Mouse (Mus musculus) cerebellum, adult 18-20 months (tissue): ENCODE measurements around the gene Pnma5.
"Not testable (repeated sequence)": the region's sequence is repeated elsewhere in the genome, so short reads cannot be mapped to it uniquely, and the experiment has no call there.

Experiments
- DNase-seq, 2 experiments: peaks; one replicate each; pipeline ENCODE4 v3.0.0; 2021

The Pnma5 gene

DNA sequence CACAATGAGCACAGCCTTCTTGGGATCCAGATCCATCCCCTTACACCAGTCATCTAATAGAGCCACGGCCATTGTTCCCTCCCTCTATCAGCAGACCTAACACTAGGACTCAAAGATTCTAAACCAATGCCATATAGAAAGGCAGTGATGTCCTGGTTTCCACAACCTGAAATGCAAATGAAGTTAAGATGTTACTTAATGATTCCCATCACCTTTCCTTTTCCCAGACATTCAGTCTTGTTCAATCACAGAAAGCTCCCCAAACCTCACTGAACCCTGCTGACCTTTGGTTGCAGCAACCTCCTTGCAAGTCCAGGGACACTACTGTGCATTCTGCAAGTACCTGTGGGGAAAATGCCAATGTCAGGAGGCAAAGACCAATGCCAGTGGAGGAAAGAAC lies at the start of gene Pnma5:
TSS of gene Pnma5 (minus strand) at position 101 of the 400 bp plus-strand sequence.
- no peak for DNase-seq

DNA sequence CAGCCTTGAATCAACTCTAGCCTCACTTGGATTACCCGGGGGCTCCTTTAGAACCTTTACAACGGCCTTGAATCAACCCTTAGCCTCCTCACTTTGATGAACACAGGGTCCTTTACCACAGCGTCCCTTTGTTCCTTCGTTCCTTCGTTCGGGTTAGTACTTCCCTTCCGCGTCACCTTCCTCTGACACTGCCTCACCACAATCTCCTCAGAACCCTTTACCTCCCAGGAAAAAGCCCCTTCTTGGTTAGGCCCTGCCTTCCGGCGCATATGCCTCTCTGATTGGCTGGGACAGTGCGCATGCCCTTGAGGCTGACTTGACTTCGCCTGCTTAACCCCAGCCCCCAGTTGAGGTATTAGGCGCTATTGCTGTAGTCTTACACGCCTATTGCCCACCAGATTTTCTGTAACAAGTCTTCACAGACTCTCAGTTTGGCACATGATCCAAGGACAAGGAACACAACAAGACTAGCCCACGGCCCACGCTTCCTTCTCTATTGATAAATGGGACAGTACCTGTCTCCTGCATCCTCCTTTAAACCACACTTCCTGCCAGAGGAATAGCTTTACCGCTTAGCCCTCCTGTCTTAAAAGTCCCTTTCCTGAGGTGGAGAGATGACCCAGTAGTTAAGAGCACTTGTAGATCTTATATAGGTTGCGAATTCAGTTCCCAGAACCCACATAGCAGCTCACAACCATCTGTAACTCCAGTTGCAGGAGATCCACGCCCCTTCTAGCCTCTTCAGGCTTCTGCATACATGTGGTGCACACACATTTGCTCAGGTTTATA lies 45.6 kb upstream of the Pnma5 start, which contains the start of gene Xlr4a:
TSS of gene Xlr4a (minus strand) at position 212 of the 789 bp plus-strand sequence.
- not testable (repeated sequence) for DNase-seq

DNA sequence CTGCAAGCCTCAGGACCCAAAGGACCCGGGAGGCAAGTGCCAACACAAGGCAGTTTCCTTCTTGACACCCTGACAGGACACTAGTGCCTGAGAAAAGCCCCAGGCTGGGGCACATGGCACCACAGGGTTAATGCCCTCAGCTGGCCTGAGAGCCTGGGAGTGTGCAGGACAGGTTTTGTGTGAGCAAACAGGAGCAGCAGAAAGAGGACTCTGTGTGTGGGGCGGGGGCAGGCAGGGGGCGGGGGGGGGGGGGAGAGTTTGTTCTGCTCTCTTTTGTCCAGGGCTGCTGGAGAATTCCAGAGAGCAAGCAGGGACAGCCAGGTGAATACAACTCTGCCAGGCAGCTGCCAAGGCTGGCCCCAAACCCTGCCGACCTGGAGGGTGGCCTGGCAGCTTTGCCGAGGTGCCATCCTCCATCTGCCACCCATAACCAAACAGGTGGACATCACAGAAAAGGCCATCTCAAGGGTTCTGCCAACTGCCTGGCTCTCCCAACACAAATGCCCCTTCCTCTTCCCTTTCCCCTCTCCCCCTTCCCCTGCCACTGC lies 29.9 kb upstream of the Pnma5 start:
- peak; percentile 24 to 27 for DNase-seq

DNA sequence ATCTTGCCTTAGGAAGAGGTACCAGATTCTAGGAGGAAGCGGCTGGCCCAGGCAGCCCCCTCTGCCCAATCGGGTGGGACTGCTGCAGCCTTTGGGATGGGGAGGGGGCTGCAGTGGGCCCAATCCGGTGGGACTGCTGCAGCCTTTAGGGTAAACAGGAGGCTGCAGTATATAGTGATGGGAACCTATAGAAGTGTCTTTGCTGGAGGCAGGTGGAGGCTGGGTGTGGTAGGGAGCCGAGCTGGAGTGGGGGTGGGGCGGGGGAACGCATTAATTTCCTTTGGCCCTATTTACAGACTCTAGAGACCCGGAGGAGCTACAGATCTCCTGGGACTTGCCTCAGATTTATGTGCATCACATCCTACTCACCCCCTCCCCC lies 27.5 kb upstream of the Pnma5 start, which contains the start of gene Pnma3:
TSS of gene Pnma3 (plus strand) at position 373 of the 379 bp plus-strand sequence.
- peak; percentile 9 to 18 for DNase-seq

DNA sequence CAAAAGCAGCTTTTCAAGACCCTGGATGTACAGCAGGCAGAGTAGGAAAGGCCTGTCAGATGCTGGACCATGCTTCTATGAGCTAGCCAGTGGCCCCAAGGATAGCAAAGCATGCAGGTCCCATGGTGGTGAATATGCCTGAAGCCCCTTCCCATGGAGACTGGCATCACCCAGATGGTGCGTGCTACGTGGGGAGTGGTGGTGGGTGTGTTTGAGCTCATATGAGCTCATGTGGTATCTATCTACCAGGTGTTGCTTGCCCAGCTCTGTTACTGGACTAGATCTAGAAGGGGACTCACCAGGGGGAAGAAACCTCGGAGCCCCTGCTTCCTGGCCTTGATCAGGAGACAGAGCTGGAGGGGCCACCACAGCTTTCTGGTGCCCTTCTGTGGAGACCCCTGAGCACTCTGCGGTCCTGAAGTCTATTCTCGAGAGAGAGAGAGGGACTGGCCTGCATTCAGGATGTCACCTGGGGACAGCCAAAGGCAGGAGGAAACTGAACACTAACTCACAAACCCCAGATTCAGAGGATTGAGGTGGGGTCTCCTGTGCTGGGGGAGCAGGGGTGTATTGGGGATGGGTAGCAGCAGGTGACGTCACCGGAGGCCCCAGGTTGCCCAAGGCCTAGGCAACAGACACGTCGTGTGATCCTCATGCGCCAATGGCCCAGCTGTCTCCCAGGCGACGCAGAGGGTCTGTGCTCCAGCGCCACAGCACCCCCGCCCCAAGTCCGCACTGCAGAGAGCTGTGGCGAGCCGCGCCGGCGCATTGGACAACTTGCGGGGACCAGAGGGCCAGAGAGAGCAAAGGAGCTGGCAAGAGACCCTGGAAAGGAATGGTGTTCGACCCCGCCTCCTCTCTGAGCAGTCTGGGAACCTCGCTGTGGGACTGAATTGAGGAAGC lies 26.9 kb upstream of the Pnma5 start:
- peak; percentile 19 to 44 for DNase-seq

DNA sequence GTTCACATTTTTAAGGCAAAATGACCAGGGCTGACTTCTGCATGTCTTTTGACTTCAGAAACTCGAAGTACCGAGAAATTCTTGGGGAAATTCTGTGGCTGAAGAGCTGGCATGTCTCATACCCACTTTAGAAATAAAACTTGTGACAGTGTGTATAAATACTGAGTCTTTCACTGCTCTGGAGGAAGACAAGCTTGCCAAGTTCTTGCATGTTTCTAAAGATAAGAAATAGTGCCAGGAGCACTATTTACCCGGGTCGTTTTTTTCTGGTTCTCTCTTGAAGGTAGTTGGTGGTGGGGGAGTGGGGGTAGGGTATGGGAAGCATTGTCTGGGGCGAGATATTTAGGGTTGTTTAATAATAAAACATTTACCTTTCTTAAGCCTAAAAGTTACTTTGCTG lies 25.4 kb upstream of the Pnma5 start:
- no peak for DNase-seq

DNA sequence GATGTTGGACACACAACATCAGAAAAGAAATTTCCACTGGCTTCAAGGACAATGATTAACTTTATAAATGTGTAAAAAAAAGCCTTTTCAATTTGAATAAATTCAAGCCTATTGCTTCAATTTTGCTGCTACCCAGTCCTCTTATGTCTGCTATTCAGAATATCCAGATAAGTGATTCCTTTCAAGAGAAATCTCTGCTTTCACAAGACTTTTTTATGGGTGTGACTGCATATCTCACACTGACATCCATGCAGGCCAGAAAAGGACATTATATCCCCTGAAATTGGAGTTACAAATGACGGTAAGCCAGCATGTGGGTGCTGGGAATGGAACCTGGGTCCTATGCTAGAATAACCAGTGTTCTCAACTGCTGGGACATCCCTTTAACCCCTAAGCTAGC lies 24.6 kb upstream of the Pnma5 start:
- DNase-seq = no peak

DNA sequence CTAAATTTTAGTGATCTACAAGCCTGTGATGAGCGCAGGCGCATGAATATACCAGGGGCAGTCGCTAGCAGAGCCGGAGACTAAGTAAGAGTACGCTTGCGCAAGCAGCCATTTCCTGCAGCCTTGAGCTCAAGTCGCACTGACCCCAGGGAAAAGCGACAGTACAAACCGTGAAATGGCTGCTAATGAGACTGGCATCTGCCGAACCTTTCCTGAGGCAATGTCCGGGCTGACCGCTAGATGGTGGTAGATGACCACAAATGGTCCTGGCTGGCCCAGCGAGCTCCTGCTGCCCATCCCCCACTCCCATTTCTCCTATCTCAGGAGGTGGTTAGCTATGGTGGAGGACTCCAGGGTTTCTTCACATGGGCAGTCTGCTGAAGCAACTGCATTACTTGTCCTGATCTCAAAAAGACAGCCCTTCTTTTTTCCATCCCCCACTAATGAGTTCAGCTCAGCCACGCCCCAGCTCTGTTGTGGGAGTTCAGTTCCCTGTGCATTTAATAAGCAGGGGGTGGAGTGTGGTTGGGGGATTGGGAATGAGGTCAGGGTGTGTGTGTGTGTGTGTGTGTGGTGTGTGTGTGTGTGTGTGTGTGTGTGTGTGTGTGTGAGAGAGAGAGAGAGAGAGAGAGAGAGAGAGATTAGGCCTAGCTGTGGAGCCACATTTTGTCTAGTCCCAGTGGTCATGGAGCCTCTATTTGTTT lies 17.1 kb upstream of the Pnma5 start:
- peak; percentile 89 to 94 for DNase-seq

DNA sequence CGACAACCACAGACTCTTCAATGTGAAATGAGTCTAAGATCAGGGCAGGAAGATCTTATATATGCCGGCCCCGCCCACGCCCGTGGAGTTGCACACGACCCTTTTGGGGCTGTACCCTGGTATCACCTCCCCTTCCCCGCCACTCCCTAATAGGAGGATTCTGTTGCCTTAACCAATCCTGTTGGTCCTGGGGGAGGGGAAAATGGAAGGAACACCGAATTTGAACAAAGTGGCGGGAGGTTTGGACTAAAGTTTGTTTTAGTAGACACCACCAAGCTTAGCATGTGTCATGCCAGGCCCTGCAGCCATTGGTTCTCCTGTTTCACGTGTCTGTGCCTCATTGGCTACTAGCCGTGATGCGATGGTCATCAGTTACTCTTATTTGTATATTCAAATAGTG lies 2.8 kb upstream of the Pnma5 start:
- no peak for DNase-seq

DNA sequence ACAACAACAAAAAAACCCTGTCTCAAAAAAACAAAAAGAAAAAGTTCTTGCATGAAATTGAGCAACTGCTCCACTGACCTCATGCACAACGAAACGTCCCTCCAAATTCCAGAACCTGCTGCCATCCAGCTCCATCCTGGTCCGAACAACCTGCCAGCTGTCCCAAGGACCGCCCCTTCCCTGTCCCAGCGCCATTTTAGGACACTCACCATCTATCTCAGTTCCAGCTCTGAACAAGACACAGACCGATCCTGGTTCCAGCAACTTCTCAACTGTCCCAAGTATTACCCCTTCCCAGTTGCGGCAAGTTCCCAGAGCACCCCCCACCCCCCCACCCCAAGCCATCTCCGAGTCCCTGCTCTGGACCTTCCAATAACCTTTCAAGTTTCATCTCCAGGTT lies 1.9 kb upstream of the Pnma5 start:
- no peak for DNase-seq

DNA sequence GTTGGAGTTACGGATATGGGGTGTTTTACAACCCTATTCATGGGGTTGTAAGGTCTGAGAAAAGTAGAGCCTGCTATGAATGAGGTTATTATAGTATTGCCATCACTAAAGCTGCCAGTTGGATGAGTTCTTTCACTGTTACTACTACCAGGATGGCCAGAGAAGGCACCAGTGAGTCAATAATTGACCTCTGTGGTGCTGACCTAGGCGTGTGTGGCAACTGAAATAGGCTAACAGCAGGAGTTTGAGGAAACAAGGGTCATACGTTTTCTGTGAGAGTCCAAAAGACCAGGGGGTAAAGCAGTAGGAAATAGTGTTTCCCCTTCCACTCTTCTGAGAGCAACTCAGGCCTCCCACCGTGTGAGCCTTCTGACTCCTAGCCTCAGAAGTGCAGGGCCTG lies 24.1 kb downstream of the Pnma5 start:
- no peak for DNase-seq

DNA sequence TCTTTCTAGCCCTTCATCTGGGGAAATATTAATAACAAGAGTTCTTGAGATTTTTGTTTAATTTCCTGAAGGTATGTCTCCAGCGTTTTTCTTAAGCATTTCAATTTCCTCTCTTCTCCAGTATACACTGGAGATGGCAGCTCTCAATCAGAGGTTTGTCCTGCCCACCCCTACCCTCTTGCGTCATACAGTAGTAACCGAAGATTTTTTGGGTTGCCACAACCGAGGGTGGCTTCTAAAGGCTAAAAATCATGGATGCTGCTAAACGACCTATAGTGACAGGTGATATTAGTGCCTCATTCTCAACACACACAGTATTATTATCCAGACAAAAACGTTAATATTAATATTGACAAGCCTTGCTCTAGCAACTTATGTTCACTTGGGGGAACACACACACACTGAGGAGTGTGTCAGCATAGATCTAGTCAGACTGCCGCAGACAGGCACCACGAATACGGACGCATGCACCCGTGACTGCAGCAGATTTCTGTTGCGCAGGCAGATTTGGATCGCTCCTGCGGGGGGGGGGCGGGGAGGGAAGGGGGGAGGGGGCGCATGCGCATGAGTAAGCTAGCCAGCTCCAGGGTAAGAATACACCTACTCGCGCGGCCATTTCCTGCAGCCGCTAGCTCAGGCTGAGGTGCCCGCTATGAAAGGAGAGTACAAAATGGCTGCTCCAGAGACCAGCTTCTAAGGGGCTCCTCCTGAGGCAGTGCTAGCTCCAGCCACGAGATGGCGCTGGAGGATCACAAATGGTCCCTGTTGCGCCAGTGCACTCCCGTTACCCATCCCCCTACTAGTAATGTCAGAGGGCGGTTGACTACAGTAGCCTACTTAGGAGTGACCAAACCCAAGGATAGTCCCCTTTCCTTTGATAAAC lies 29.1 kb downstream of the Pnma5 start:
- DNase-seq = peak; percentile 92

DNA sequence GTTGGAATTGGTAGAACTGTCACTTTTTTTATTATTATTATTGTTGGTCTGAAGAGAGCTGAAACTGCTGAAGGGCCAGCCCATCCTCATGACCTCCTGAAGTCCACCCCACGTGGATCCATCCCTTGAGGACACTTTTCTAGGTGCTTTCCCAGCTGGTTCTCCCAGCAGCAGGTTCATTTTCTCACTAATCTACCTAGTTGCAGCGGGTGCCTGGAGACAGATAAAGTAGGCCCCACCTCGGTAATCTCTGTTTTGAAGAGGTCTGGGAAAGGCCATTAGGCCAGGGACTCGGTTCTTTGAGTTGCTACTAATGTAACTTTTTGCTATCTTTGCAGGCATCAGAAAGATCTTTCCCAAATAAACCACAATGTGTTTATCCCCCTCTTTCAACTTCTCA lies 31.2 kb downstream of the Pnma5 start:
- DNase-seq = no peak

DNA sequence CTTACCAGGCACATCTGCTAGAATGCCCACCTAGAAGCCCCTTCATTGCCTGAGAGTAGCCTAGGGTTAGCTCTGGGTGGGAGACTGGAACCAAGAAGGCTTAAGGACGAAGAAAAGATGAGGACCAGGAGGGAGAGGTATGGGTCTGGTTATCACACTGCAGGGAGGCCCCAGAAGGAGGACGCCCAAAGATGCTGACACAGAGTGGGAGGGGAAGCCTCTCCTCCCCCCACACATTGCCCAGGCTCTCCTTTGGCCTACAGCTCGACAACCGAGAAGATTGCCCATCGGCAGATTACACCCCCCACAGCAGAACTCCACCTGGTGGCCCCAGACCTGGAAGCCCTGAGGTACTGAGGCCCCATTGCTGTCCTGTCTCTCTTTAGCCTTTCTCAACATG lies 33.8 kb downstream of the Pnma5 start:
- DNase-seq = no peak

DNA sequence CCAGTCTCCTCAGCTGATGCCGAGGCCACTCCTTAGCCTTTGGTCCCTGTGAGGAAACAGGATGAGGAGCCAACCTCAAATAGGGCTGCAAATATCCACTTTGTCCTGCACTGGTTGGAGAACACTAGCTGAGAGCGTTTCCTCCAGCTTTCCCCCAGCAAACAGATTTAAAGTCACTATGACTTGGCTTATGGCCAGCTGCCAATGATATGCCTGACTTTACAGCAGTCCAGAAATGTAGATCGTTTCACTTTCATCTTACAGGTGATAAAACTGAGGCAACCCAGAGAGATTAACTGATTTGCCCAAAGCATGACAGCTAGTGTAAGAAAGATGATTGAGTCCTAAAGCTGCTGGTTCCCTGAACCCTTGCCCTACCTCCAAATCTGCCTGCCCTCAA lies 41.4 kb downstream of the Pnma5 start:
- no peak for DNase-seq

DNA sequence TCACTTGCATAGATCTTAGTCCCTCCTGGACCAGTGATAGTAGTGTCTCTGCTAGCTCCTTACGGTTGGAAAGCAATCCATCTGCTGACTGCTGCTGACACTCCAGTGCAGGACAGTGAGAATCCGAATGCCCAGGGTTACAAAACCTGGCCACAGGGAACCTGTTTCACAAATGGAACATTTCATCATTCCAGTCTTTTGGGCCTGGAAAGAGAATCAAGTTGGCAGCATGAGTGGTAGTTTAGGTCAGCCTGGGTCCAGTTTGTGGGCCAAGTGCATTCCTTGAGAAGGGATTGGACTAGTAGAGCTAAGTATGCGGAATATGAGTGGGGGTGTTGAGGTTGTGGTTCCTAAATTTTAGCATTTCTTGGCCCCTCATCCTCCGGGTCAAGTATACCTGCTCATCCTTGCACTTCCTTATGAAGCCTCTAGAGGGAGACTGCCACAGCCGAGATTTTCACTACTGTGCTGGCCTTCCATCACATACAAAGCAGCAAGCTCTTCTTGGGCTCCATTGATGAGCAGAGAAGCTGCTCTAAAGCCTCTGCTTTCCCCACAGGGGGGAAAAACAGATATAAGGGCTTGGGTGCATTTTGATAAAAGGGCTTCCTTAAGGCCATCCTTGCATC lies 44.5 kb downstream of the Pnma5 start:
- DNase-seq = no peak

DNA sequence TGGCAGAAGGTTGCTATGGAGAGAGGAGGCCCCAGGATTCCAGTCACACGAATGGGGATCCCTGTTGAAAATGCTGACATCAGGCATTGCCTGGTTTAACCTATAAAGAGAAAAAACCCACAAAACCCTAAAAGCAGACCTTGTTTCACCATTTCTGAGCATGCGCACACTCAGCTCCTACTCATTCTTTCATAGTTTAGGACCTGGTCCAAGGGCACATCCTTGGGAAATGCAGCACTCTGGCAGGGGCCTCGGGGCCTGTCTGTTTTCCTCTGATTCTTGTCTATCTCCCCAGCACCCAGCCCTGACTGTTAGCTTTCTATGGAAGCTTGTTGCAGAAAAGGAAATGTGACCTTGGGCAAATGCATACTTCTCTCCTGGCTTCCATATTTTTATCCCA lies 46.3 kb downstream of the Pnma5 start:
- no peak for DNase-seq

DNA sequence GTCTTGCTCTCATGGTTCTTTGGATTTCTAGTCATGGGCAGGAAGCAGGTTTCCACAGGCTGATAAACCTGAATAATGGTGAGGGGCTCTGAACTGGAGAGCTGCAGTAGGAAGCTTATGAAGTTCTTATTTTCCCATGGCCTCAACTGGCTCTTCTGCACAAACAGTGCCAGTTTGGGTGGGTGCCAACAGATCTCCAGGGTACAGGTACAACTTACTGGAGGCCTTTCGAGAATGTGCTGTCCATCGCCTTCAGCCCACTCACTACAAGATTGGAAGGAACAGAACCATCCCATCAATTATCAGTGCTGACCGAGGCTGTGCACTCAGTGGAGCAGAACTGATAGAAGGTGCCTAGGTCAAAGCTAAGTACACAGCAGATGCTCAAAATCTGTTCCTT lies 48.5 kb downstream of the Pnma5 start:
- DNase-seq = no peak

DNA sequence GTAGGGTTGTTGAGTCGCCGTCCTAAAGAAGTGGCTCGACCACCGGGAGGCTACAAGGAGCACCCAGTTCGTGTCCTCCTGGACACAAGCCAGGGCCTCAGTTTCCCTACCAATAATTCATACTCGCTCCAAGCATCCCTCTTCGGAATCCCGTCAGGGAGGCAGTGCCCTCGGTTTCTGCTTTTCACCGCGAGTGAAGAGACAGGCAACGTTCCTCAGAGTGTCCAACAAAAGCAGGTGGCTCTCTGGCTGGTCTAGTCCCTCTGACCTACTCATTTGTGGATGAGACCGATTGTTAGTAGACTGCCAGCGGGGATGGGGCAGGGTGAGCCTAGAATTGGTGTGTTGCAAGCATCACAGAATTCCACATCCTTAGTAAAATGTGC lies 49.4 kb downstream of the Pnma5 start:
- no peak for DNase-seq

DNA sequence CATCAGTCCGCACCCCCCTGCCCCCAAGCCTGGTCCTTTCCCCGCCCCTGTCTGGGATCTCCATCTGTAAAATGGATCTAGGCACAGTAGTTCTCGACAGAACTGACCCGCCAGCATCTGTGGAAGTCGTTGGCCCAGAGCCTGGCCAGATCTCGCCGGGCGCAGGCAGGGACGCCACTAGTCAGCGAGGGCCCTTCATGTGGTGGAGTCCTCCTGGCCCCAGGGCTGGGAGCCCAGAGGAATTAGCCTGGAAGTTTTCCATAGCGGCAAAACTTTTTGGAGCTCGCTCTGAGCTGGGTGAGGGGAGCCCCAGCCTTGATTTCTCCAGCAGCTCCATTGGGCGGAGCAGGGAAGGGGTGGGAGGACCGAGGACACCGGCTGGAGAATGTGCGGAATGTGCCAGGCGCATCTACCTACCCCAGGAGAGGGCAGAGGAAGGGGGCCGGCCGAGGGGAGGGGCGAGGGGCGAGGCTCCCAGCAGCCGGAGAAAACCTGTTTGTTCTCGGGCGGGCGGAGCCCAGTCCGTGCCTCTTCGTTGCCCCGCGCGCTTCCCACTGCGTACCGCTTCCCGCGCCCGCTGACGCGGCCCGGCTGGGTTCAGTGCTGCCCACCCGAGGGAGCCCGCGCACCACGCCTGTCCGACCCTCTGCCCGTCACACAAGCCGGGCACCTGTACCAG lies 49.9 kb downstream of the Pnma5 start, which contains the start of gene Zfp185:
TSS of gene Zfp185 (plus strand) at position 499 of the 679 bp plus-strand sequence.
- no peak for DNase-seq

DNA sequence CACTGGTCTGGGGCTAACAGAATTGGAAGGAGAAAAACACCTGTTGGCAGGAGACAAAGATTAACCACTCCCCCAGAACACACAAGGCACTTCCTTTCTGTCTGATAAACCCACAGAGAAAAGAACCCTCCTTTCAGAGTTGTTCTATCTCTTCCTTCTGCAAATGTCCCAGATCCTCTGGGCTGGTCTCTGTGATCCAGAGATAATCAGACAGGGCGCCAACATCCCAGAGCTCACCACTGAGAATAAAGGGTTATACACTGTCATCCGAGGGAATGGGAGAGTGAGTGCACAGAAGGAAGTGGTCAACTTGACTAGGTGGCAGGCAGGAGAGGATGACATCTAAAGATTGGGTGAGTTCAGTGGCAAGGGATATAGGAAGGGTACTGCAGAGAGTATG lies 51.3 kb downstream of the Pnma5 start:
- DNase-seq = no peak
